Mouse (Mus musculus): ENCODE results near the gene Tor4a. TPM values are rescaled to one million over a fixed set of nuclear protein-coding genes. Genes with fewer than 3 reads are reported as not detected.

The Tor4a gene
- total and polyA plus RNA-seq, 3 experiments = 12.6 to 20.4 (median 15.3) TPM

- TF ChIP-seq IRF4 (IDR thresholded peaks at IDR 0.05; ENCODE audit: low read depth, low read length) = no peak
- no peak for TF ChIP-seq MYC (IDR thresholded peaks at IDR 0.05; ENCODE audit: low read depth, low read length)
- TF ChIP-seq MAX (IDR thresholded peaks at IDR 0.05; ENCODE audit: low read length) = no peak
- no peak for TF ChIP-seq ZC3H11A (IDR thresholded peaks at IDR 0.05; ENCODE audit: low read depth, low read length)
- no peak overlapping the region for H3K9ac ChIP-seq (ENCODE audit: insufficient read depth, low read depth)
- in situ Hi-C loops (cut with MboI; ENCODE audit: low pct_ligation_motif_present, low pct_unique_long_range_greater_than_20kb, low sequenced_read_pairs) (no loop called here), dilution Hi-C loops (cut with MboI; ENCODE audit: extremely low pct_ligation_motif_present, extremely low pct_unique_long_range_greater_than_20kb, low sequenced_read_pairs) (no loop called here)
- H3K79me2 ChIP-seq (replicated peaks; ENCODE audit: control insufficient read depth, extremely low read depth, insufficient read depth, poor library complexity, severe bottlenecking) = no peaks in the 10 kb centered on the region
- no peak for DNase-seq (ENCODE audit: extremely low read depth)
- H3K27ac ChIP-seq (ENCODE audit: insufficient read depth, low read depth) = no peak overlapping the region
- H3K4me2 ChIP-seq (ENCODE audit: insufficient read depth, low read depth, poor library complexity, severe bottlenecking) = no peak overlapping the region
- peaks cover 96% of the 10 kb centered on the region for H3K27me3 ChIP-seq (replicated peaks)
- H3K4me3 ChIP-seq (replicated peaks in 1 of 3; ENCODE audit: low read depth in 2 of 3, low read length in 2 of 3, poor library complexity in 1 of 3) = no peak overlapping the region
- H3K9me3 ChIP-seq (replicated peaks; ENCODE audit: low read length) = no peaks in the 10 kb centered on the region
- H3K36me3 ChIP-seq (replicated peaks in 1 of 2; ENCODE audit: control insufficient read depth in 1 of 2, insufficient read depth in 1 of 2, low read length in 1 of 2) = no peaks in the 10 kb centered on the region
- H3K4me1 ChIP-seq (ENCODE audit: control insufficient read depth in 1 of 2, insufficient read depth in 2 of 2) = peaks cover 4 to 5% of the 10 kb centered on the region in 2 experiments; a peak in 3 of 4 replicates
Observed at GRCm38 (mm10) chr2:25234551-25235220, 38.0 kb upstream of the Tor4a start.

- in situ Hi-C loops (cut with MboI; ENCODE audit: low pct_ligation_motif_present, low pct_unique_long_range_greater_than_20kb, low sequenced_read_pairs) = no loop called here
- Histone ChIP-seq H3K4me3 (replicated peaks in 1 of 3; ENCODE audit: low read depth in 2 of 3, low read length in 2 of 3, poor library complexity in 1 of 3) (no peak within 1 kb of the TSS), H3K4me1 (ENCODE audit: control insufficient read depth in 1 of 2, insufficient read depth in 2 of 2) (peaks cover 4 to 6% of the 10 kb centered on the region in 2 experiments)
Observed at GRCm38 (mm10) chr2:25234050-25234449, 37.4 kb upstream of the Tor4a start, which contains the start of gene Slc34a3. Gene Slc34a3, minus strand, starts transcription at chr2:25234364.

GRCm38 (mm10) chr2:25233421-25233820 is 36.7 kb upstream of the Tor4a start:
- Histone ChIP-seq H3K4me3 (replicated peaks in 1 of 3; ENCODE audit: low read depth in 2 of 3, low read length in 2 of 3, poor library complexity in 1 of 3) (no peak overlapping the region), H3K27me3 (replicated peaks) (peaks cover 93% of the 10 kb centered on the region), H3K9me3 (replicated peaks; ENCODE audit: low read length) (no peaks in the 10 kb centered on the region), H3K4me2 (ENCODE audit: insufficient read depth, low read depth, poor library complexity, severe bottlenecking) (no peak overlapping the region), H3K79me2 (replicated peaks; ENCODE audit: control insufficient read depth, extremely low read depth, insufficient read depth, poor library complexity, severe bottlenecking) (no peaks in the 10 kb centered on the region), H3K9ac (ENCODE audit: insufficient read depth, low read depth) (no peak overlapping the region), H3K4me1 (ENCODE audit: control insufficient read depth in 1 of 2, insufficient read depth in 2 of 2) (peaks cover 4 to 10% of the 10 kb centered on the region in 2 experiments), H3K36me3 (replicated peaks in 1 of 2; ENCODE audit: control insufficient read depth in 1 of 2, insufficient read depth in 1 of 2, low read length in 1 of 2) (no peaks in the 10 kb centered on the region), H3K27ac (ENCODE audit: insufficient read depth, low read depth) (no peak overlapping the region)
- dilution Hi-C loops (cut with MboI; ENCODE audit: extremely low pct_ligation_motif_present, extremely low pct_unique_long_range_greater_than_20kb, low sequenced_read_pairs) = no loop called here
- DNase-seq (ENCODE audit: extremely low read depth) = no peak
- no peak for TF ChIP-seq ZNF384 (IDR thresholded peaks at IDR 0.05; ENCODE audit: low read depth, low read length)
- no peak for TF ChIP-seq MXI1 (IDR thresholded peaks at IDR 0.05; ENCODE audit: low read depth, low read length)
- no peak for TF ChIP-seq USF2 (conservative IDR thresholded peaks at IDR 0.05; ENCODE audit: low read depth, low read length)
- TF ChIP-seq MAFK (IDR thresholded peaks at IDR 0.05; ENCODE audit: insufficient replicate concordance, low read length) = no peak
- no peak for TF ChIP-seq POLR2A (IDR thresholded peaks at IDR 0.05; ENCODE audit: low read depth, low read length)
- TF ChIP-seq ETS1 (conservative IDR thresholded peaks at IDR 0.05; ENCODE audit: low read depth, low read length) = no peak
- no peak for TF ChIP-seq USF1 (IDR thresholded peaks at IDR 0.05; ENCODE audit: low read depth, low read length)
- TF ChIP-seq POLR2AphosphoS2 (IDR thresholded peaks at IDR 0.05; ENCODE audit: low read depth, low read length) = no peak
- no peak for TF ChIP-seq HCFC1 (IDR thresholded peaks at IDR 0.05; ENCODE audit: low read depth, low read length)
- no peak for TF ChIP-seq RCOR1 (conservative IDR thresholded peaks at IDR 0.05; ENCODE audit: low read depth, low read length)
- no peak for TF ChIP-seq JUN (IDR thresholded peaks at IDR 0.05; ENCODE audit: insufficient read depth, low read depth, low read length)
- TF ChIP-seq MEF2A (IDR thresholded peaks at IDR 0.05; ENCODE audit: borderline replicate concordance, low read depth, low read length) = no peak
- TF ChIP-seq CHD2 (IDR thresholded peaks at IDR 0.05; ENCODE audit: low read length) = no peak
- no peak for TF ChIP-seq ELF1 (IDR thresholded peaks at IDR 0.05; ENCODE audit: low read depth, low read length)
- in situ Hi-C loops (cut with MboI; ENCODE audit: low pct_ligation_motif_present, low pct_unique_long_range_greater_than_20kb, low sequenced_read_pairs) = no loop called here

More at GRCm38 (mm10) chr2:25234050-25234449, 37.4 kb upstream of the Tor4a start, which contains the start of gene Slc34a3:
- Histone ChIP-seq H3K27ac (ENCODE audit: insufficient read depth, low read depth) (no peak within 1 kb of the TSS), H3K4me2 (ENCODE audit: insufficient read depth, low read depth, poor library complexity, severe bottlenecking) (no peak within 1 kb of the TSS), H3K9me3 (replicated peaks; ENCODE audit: low read length) (no peaks in the 10 kb centered on the region), H3K79me2 (replicated peaks; ENCODE audit: control insufficient read depth, extremely low read depth, insufficient read depth, poor library complexity, severe bottlenecking) (no peaks in the 10 kb centered on the region), H3K9ac (ENCODE audit: insufficient read depth, low read depth) (no peak within 1 kb of the TSS), H3K27me3 (replicated peaks) (peaks cover 96% of the 10 kb centered on the region), H3K36me3 (replicated peaks in 1 of 2; ENCODE audit: control insufficient read depth in 1 of 2, insufficient read depth in 1 of 2, low read length in 1 of 2) (no peaks in the 10 kb centered on the region)
- no peak for DNase-seq (ENCODE audit: extremely low read depth)
- dilution Hi-C loops (cut with MboI; ENCODE audit: extremely low pct_ligation_motif_present, extremely low pct_unique_long_range_greater_than_20kb, low sequenced_read_pairs) = no loop called here
- TF ChIP-seq ZMIZ1 (IDR thresholded peaks at IDR 0.05; ENCODE audit: low read depth, low read length) (no peak), NELFE (IDR thresholded peaks at IDR 0.05; ENCODE audit: low read depth, low read length) (no peak), UBTF (IDR thresholded peaks at IDR 0.05; ENCODE audit: low read depth, low read length) (no peak), MEF2A (IDR thresholded peaks at IDR 0.05; ENCODE audit: borderline replicate concordance, low read depth, low read length) (no peak), POLR2AphosphoS2 (IDR thresholded peaks at IDR 0.05; ENCODE audit: low read depth, low read length) (no peak), CHD2 (IDR thresholded peaks at IDR 0.05; ENCODE audit: low read length) (no peak), ETS1 (conservative IDR thresholded peaks at IDR 0.05; ENCODE audit: low read depth, low read length) (no peak), POLR2A (IDR thresholded peaks at IDR 0.05; ENCODE audit: low read depth, low read length) (no peak), GABPA (IDR thresholded peaks at IDR 0.05; ENCODE audit: insufficient replicate concordance, low read depth, low read length) (no peak), MYC (IDR thresholded peaks at IDR 0.05; ENCODE audit: low read depth, low read length) (no peak)
